Mouse (Mus musculus): ENCODE results near the gene Myo18b. TPM values are rescaled to one million over a fixed set of nuclear protein-coding genes. Genes with fewer than 3 reads are reported as not detected.
A peak's percentile ranks its signal among the peaks of the same experiment; 100 is the strongest.

The Myo18b gene
- polyA plus RNA-seq, 1 experiment from 2014 or later = 0.87 TPM

DNA sequence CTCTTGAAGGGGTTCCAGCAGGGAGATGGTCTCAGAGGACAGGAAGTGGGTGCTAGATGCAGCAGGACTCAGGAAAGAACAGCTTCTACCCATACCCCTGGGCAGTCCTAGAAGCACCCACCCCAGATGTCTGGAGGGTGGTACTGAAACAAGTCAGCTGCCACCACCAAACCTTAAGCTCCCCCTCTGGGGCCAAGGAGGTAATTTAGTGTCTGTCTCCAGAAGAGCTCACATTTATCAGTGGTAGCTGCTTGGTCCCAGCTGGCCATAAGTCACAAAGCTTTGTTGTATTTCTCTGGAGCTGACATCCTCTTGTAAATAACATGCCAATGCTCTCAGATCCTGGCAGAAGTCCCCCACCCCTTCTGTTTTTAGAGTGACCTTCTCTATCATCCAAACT, 187.7 kb downstream of the Myo18b start:
- no peak overlapping the region for H3K4me3 ChIP-seq (replicated peaks; ENCODE audit: low read depth, low read length)
- H3K27me3 ChIP-seq (ENCODE audit: control insufficient read depth, insufficient read depth, low read length) = no peaks in the 10 kb centered on the region; the same call in 1 of the 2 replicates
- no peak overlapping the region for H3K9ac ChIP-seq (replicated peaks; ENCODE audit: low read length)
- H3K9me3 ChIP-seq (ENCODE audit: control insufficient read depth, low read length) = no peaks in the 10 kb centered on the region
- H3K4me2 ChIP-seq (ENCODE audit: low read length) = no peak overlapping the region
- DNase-seq = no peak
- H3K36me3 ChIP-seq (ENCODE audit: control insufficient read depth, insufficient read depth, low read length) = no peaks in the 10 kb centered on the region
- no peak overlapping the region for H3K27ac ChIP-seq (replicated peaks; ENCODE audit: low read depth, low read length)
- H3K4me1 ChIP-seq (ENCODE audit: control insufficient read depth, insufficient read depth, low read length) = no peaks in the 10 kb centered on the region
- ATAC-seq (ENCODE audit: low FRiP score, low TSS enrichment) = no peak

DNA sequence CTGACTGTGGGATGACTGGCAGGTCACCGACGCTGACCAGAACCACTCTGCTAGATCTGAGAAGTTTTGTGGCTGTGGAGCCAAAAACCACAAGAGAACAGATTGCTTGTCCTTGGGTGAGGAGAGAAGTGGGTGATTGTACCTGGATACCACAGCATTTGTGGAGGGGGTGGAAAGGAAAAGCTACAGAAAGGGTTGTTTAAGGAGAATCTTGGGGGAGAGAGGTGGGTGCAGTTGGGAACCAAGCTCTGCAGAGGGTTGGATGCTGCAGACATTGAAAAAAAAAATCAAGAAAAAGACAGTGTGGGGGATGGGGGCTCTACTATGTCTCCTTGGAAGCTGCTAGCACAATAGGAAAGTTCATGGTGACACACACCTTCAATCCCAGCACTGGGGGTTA, 188.7 kb downstream of the Myo18b start:
- H3K4me1 ChIP-seq (ENCODE audit: control insufficient read depth, insufficient read depth, low read length) = no peaks in the 10 kb centered on the region
- ATAC-seq (ENCODE audit: low FRiP score, low TSS enrichment) = no peak
- no peaks in the 10 kb centered on the region; the same call in 1 of the 2 replicates for H3K27me3 ChIP-seq (ENCODE audit: control insufficient read depth, insufficient read depth, low read length)
- no peak for DNase-seq
- 90% methylated on average over 2 of the region's 2 CpGs for WGBS
- no peak overlapping the region for H3K9ac ChIP-seq (replicated peaks; ENCODE audit: low read length)
- no peak overlapping the region for H3K4me3 ChIP-seq (replicated peaks; ENCODE audit: low read depth, low read length)
- H3K36me3 ChIP-seq (ENCODE audit: control insufficient read depth, insufficient read depth, low read length) = no peaks in the 10 kb centered on the region
- no peak overlapping the region for H3K4me2 ChIP-seq (ENCODE audit: low read length)
- no peak overlapping the region for H3K27ac ChIP-seq (replicated peaks; ENCODE audit: low read depth, low read length)
- H3K9me3 ChIP-seq (ENCODE audit: control insufficient read depth, low read length) = no peaks in the 10 kb centered on the region

DNA sequence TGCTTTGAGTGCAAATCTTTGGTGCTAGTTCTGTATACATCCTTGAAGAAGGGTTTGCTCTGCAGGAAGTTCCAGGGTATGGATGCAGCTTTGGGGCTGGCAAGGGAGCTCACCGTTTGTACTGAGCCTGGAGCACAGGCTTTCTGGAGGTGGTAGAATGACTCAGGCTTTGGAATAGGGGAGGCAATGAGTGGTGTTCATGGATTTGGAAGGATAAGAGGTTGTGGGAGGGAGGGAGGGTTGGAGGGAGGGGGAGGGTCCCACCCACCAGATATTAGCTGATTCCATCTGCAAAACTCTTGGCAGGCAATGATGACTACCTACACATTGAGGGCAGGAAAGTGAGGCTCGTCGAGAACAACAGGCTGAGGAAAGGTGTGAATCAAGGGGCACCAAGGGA, 195.4 kb downstream of the Myo18b start:
- 89% methylated on average over 3 of the region's 3 CpGs for WGBS
- Histone ChIP-seq H3K9me3 (ENCODE audit: control insufficient read depth, low read length) (no peaks in the 10 kb centered on the region), H3K27me3 (ENCODE audit: control insufficient read depth, insufficient read depth, low read length) (no peaks in the 10 kb centered on the region), H3K4me2 (ENCODE audit: low read length) (no peak overlapping the region), H3K27ac (replicated peaks; ENCODE audit: low read depth, low read length) (no peak overlapping the region), H3K4me1 (ENCODE audit: control insufficient read depth, insufficient read depth, low read length) (no peaks in the 10 kb centered on the region), H3K9ac (replicated peaks; ENCODE audit: low read length) (no peak overlapping the region), H3K4me3 (replicated peaks; ENCODE audit: low read depth, low read length) (no peak overlapping the region), H3K36me3 (ENCODE audit: control insufficient read depth, insufficient read depth, low read length) (no peaks in the 10 kb centered on the region)
- no peak for DNase-seq
- no peak for ATAC-seq (ENCODE audit: low FRiP score, low TSS enrichment)

DNA sequence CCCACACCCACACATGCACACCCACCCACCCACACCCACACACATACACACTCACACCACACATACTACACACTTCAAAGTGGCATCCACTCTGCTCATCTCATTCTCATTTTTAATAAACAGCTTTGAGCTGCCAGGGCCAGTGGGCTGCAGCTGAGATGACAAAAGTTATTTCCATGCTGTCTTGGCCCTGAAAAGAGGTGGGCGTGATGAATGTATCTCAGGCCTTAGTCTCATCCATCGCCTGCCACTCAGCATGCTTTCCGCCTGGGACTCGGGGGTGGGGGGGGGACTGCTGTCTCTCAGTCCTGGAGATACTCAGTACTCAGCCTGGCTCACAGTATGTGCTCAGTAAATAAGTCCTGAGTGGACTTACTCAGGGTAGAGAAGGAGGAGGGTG, 199.5 kb downstream of the Myo18b start:
- no peak overlapping the region for H3K4me3 ChIP-seq (replicated peaks; ENCODE audit: low read depth, low read length)
- H3K4me1 ChIP-seq (ENCODE audit: control insufficient read depth, insufficient read depth, low read length) = peaks cover 4% of the 10 kb centered on the region; the same call in 1 of the 2 replicates
- ATAC-seq (ENCODE audit: low FRiP score, low TSS enrichment) (no peak), DNase-seq (no peak)
- no peak overlapping the region for H3K4me2 ChIP-seq (ENCODE audit: low read length)
- no peaks in the 10 kb centered on the region for H3K27me3 ChIP-seq (ENCODE audit: control insufficient read depth, insufficient read depth, low read length)
- no peak overlapping the region for H3K27ac ChIP-seq (replicated peaks; ENCODE audit: low read depth, low read length)
- no peaks in the 10 kb centered on the region for H3K9me3 ChIP-seq (ENCODE audit: control insufficient read depth, low read length)
- WGBS = 64% methylated on average over 4 of the region's 4 CpGs
- H3K9ac ChIP-seq (replicated peaks; ENCODE audit: low read length) = no peak overlapping the region
- H3K36me3 ChIP-seq (ENCODE audit: control insufficient read depth, insufficient read depth, low read length) = no peaks in the 10 kb centered on the region

DNA sequence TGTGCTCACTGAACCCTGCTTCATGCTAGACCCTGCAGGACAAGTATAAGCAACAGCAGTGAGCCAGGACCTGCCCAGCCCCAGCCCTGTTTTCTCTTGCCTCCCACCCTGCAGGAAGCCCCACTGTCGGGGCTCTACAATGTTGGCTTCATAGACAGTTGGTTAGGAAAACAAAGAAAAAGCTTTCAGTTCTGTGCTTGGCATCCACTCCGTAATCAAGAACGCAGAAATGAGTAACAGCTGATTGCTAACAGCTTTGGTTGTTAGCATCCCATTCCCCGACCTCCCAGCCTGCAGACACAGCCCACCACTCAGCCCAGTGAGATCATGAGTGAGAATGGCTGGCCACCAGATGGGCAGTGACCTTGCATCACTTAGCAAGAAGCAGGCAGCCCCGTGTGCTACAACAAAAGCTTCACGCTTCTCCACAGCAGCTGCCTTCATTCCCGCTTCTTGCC, 200.9 kb downstream of the Myo18b start:
- no peaks in the 10 kb centered on the region for H3K36me3 ChIP-seq (ENCODE audit: control insufficient read depth, insufficient read depth, low read length)
- no peaks in the 10 kb centered on the region for H3K9me3 ChIP-seq (ENCODE audit: control insufficient read depth, low read length)
- no peak overlapping the region for H3K4me3 ChIP-seq (replicated peaks; ENCODE audit: low read depth, low read length)
- H3K27me3 ChIP-seq (ENCODE audit: control insufficient read depth, insufficient read depth, low read length) = no peaks in the 10 kb centered on the region
- H3K4me1 ChIP-seq (ENCODE audit: control insufficient read depth, insufficient read depth, low read length) = peaks cover 7% of the 10 kb centered on the region; the same call in 1 of the 2 replicates
- DNase-seq (no peak), ATAC-seq (ENCODE audit: low FRiP score, low TSS enrichment) (no peak)
- no peak overlapping the region for H3K9ac ChIP-seq (replicated peaks; ENCODE audit: low read length)
- no peak overlapping the region for H3K4me2 ChIP-seq (ENCODE audit: low read length)
- WGBS = 49% methylated on average over 7 of the region's 7 CpGs
- no peak overlapping the region for H3K27ac ChIP-seq (replicated peaks; ENCODE audit: low read depth, low read length)

DNA sequence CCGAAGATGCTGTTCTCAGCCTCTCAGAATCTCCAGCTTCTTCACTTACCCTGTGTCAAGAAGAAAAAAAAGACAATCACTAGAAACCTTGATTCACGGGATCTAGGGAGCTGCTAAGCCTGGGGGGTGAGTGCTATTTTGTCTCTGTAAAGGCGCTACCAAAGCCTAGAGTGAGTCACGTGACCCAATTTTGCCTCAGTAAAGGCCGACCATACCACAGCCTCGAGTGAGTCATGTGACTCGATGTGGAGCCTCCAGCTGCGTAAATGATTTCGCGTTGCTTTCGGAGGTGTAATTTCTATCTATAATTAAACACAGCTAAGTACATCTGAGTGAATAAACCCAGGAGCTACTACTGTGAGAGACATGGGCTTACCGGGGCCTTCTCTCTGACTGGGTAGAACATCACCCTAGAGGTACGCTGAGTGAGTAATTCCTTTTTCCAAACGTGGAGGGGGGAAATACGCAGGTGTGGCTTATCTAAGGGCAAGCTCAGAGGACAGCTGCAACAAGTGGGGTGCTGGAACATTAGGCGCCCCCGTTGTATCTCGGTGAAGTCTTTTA, 202.8 kb downstream of the Myo18b start:
- H3K4me3 ChIP-seq (replicated peaks; ENCODE audit: low read depth, low read length) = no peak overlapping the region
- H3K4me1 ChIP-seq (ENCODE audit: control insufficient read depth, insufficient read depth, low read length) = peaks cover 7% of the 10 kb centered on the region; the same call in 1 of the 2 replicates
- ATAC-seq (ENCODE audit: low FRiP score, low TSS enrichment) (no peak), DNase-seq (peak; percentile 43)
- H3K4me2 ChIP-seq (ENCODE audit: low read length) = no peak overlapping the region
- 77% methylated on average over 18 of the region's 18 CpGs for WGBS
- H3K27me3 ChIP-seq (ENCODE audit: control insufficient read depth, insufficient read depth, low read length) = no peaks in the 10 kb centered on the region
- H3K9ac ChIP-seq (replicated peaks; ENCODE audit: low read length) = no peak overlapping the region
- no peaks in the 10 kb centered on the region for H3K9me3 ChIP-seq (ENCODE audit: control insufficient read depth, low read length)
- peak overlapping the region; percentile 42 for H3K27ac ChIP-seq (replicated peaks; ENCODE audit: low read depth, low read length)
- no peaks in the 10 kb centered on the region for H3K36me3 ChIP-seq (ENCODE audit: control insufficient read depth, insufficient read depth, low read length)

DNA sequence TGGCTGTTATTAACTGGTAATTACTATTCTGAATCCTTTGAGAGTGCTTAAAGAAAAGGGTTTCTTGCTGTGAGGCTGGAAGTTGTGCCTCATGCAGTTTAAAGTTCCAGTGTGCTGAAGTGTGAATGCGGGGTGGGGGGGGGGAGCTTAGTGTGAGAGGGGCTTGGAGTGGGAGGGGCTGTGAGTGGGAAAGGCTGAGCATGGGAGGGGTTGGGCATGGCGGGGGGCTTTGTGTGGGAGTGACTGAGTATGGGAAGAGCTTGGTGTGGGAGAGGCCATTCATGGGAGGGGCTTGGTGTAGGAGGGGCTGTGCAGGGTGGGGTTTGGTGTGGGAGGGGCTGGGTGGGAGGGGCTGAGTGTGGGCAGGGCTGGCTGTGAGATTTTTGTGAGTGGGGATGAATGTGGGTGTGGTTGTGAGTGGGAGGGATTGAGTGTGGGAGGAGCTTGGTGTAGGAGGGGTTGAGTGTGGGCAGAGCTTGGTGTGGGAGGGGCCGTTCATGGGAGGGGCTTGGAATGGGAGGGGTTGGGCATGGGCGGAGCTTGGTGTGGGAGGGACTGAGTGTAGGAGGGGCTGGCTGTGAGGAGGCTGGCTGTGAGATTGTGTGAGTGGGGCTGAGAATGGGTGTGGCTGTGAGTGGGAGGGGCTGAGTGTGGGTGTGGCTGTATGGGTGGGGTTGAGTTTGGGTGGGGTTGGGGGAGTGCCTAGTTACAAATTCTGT, 208.9 kb downstream of the Myo18b start:
- ATAC-seq (ENCODE audit: low FRiP score, low TSS enrichment) = no peak
- Histone ChIP-seq H3K27me3 (ENCODE audit: control insufficient read depth, insufficient read depth, low read length) (no peaks in the 10 kb centered on the region), H3K27ac (replicated peaks; ENCODE audit: low read depth, low read length) (no peak overlapping the region), H3K4me1 (ENCODE audit: control insufficient read depth, insufficient read depth, low read length) (peaks cover 3% of the 10 kb centered on the region; the same call in 1 of the 2 replicates), H3K4me3 (replicated peaks; ENCODE audit: low read depth, low read length) (no peak overlapping the region), H3K4me2 (ENCODE audit: low read length) (no peak overlapping the region), H3K36me3 (ENCODE audit: control insufficient read depth, insufficient read depth, low read length) (no peaks in the 10 kb centered on the region), H3K9me3 (ENCODE audit: control insufficient read depth, low read length) (no peaks in the 10 kb centered on the region), H3K9ac (replicated peaks; ENCODE audit: low read length) (no peak overlapping the region)
- no peak for DNase-seq
- 64% methylated on average over 4 of the region's 4 CpGs for whole genome bisulfite sequencing

DNA sequence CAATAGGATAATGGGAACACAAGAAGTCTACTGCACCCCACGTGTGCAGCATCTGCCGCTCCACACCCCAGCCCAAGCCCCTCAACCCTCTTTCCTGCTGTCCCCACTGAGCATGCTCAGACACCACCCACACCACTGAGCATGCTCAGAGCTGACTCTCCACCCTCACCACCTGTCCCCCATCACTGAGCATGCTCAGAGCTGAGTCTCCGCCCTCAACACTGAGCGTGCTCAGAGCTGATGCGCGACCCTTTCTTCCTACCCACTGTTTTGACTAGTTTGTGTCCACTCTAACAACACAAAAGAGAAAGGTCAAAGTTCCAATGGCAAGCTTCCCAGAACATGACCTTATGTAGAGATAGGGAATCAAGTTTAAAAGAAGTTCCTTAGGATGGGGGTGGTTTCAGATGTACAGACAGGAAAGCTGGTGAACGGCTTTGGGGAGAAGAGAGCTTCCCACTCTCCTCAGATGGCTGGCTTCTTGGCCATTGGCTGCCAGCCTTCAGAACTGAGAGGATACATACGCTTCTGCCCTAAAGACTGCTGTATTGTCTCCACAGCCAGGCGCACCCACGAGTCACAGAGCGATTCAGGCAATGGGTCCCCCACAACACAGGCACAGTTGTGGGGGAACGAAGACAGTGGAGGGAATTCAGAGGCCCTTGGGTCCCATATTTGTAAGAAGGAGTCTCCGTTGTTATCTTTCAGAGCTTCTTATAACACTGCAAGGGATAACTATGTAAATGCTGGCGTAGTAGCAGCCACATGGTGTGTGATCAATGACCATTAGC, 209.7 kb downstream of the Myo18b start:
- H3K9me3 ChIP-seq (ENCODE audit: control insufficient read depth, low read length) = no peaks in the 10 kb centered on the region
- no peak overlapping the region for H3K4me2 ChIP-seq (ENCODE audit: low read length)
- H3K9ac ChIP-seq (replicated peaks; ENCODE audit: low read length) = no peak overlapping the region
- H3K4me1 ChIP-seq (ENCODE audit: control insufficient read depth, insufficient read depth, low read length) = peaks cover 3% of the 10 kb centered on the region; the same call in 1 of the 2 replicates
- no peak overlapping the region for H3K4me3 ChIP-seq (replicated peaks; ENCODE audit: low read depth, low read length)
- H3K27me3 ChIP-seq (ENCODE audit: control insufficient read depth, insufficient read depth, low read length) = no peaks in the 10 kb centered on the region
- no peak overlapping the region for H3K27ac ChIP-seq (replicated peaks; ENCODE audit: low read depth, low read length)
- no peak for ATAC-seq (ENCODE audit: low FRiP score, low TSS enrichment)
- no peaks in the 10 kb centered on the region for H3K36me3 ChIP-seq (ENCODE audit: control insufficient read depth, insufficient read depth, low read length)
- WGBS = 74% methylated on average over 14 of the region's 14 CpGs
- DNase-seq = no peak
